Mouse (Mus musculus): Measurements from ENCODE around the gene Shq1. TPM values are rescaled to one million over a fixed set of nuclear protein-coding genes. Genes with fewer than 3 reads are reported as not detected.
A peak's percentile ranks its signal among the peaks of the same experiment; 100 is the strongest.

The Shq1 gene
- polyA plus RNA-seq, 1 experiment from 2014 or later = 10.6 TPM

DNA sequence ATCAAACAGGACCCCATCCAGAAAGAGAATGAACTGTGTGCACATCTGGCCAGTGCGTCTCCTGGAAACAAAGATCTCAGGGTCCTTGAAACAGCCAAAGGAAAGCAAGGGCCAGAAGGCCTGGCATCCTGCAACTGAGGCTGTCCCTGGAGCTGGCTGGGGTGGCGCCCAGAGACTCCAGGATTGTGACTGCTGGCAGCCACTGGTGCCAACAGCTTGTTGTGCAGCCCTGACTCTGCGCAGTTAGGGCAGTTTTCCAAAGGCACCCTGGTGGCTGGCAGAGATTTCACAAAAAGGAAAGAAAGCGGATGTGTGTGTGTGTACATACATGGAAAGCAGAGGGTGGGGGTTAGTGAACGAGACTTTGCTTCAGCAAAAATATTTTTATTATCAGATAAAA lies 10.6 kb downstream of the Shq1 start:
- 83% methylated on average over 5 of the region's 5 CpGs for WGBS (ENCODE audit: insufficient replicate concordance)
- no peak overlapping the region for H3K4me2 ChIP-seq
- no peak for ATAC-seq (replicated peaks; ENCODE audit: insufficient number of reproducible peaks, low FRiP score, low TSS enrichment)
- no peak overlapping the region for H3K4me3 ChIP-seq (ENCODE audit: low read depth, low read length)
- no peaks in the 10 kb centered on the region for H3K9me3 ChIP-seq (replicated peaks; ENCODE audit: control insufficient read depth, low read length)
- H3K4me1 ChIP-seq (ENCODE audit: control insufficient read depth, insufficient read depth, low read length) = no peaks in the 10 kb centered on the region
- no peaks in the 10 kb centered on the region for H3K27me3 ChIP-seq (ENCODE audit: control insufficient read depth, insufficient read depth, low read length)
- H3K27ac ChIP-seq (ENCODE audit: low read depth, low read length) = no peak overlapping the region
- H3K36me3 ChIP-seq (ENCODE audit: control insufficient read depth, insufficient read depth, low read length) = 0 out of 2 replicates have a peak, but pooled peaks cover 5% of the 10 kb centered on the region
- no peak overlapping the region for H3K9ac ChIP-seq (ENCODE audit: low read depth, low read length)

DNA sequence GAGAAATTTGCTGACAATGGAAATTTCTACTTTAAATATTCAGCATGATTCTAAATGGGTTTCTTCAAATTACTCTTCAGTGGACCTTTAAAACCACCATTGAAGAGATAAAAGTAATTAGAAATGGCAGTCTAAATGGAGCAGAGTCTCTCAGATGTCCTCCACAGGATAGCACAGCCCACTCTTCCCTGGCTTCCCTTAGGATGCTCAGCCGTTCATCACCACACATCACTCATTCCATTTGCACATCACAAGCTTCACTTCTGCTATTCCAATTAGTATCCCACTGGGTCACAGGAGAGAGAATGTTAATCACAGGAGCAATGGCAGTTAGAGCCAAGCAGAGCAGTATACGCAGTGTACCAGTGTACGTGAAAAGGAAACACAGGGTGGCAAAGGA lies 18.4 kb downstream of the Shq1 start:
- Histone ChIP-seq H3K4me2 (no peak overlapping the region), H3K27ac (ENCODE audit: low read depth, low read length) (no peak overlapping the region), H3K4me3 (ENCODE audit: low read depth, low read length) (no peak overlapping the region), H3K36me3 (ENCODE audit: control insufficient read depth, insufficient read depth, low read length) (no peaks in the 10 kb centered on the region), H3K4me1 (ENCODE audit: control insufficient read depth, insufficient read depth, low read length) (no peaks in the 10 kb centered on the region), H3K9me3 (replicated peaks; ENCODE audit: control insufficient read depth, low read length) (no peaks in the 10 kb centered on the region), H3K27me3 (ENCODE audit: control insufficient read depth, insufficient read depth, low read length) (no peaks in the 10 kb centered on the region), H3K9ac (ENCODE audit: low read depth, low read length) (no peak overlapping the region)
- no peak for ATAC-seq (replicated peaks; ENCODE audit: insufficient number of reproducible peaks, low FRiP score, low TSS enrichment)
- WGBS (ENCODE audit: insufficient replicate concordance) = 84% methylated on average over 3 of the region's 3 CpGs

DNA sequence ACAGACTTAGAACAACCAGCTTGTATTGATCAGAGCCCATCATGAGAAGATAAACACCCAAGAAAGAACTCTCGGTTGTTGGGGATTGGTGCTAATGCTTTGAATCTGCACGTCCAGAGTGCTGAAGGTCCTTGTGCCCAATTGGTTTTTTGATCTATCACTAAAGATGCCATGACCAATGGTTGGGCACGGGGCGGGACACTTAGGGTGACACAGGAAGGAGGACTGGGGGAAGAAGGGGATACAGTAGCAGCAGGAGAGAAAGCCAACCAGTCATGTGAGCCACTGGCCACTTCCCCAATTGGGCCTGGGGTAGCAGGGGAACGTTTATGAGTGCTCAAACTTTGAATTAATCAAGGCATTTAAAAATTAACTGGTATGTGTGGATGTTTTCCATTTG lies 23.8 kb downstream of the Shq1 start:
- H3K9me3 ChIP-seq (replicated peaks; ENCODE audit: control insufficient read depth, low read length) = no peaks in the 10 kb centered on the region
- H3K4me3 ChIP-seq (ENCODE audit: low read depth, low read length) = no peak overlapping the region
- no peak overlapping the region for H3K4me2 ChIP-seq
- H3K27me3 ChIP-seq (ENCODE audit: control insufficient read depth, insufficient read depth, low read length) = no peaks in the 10 kb centered on the region
- ATAC-seq (replicated peaks; ENCODE audit: insufficient number of reproducible peaks, low FRiP score, low TSS enrichment) = no peak
- no peaks in the 10 kb centered on the region for H3K36me3 ChIP-seq (ENCODE audit: control insufficient read depth, insufficient read depth, low read length)
- 71% methylated on average over 5 of the region's 5 CpGs for WGBS (ENCODE audit: insufficient replicate concordance)
- H3K27ac ChIP-seq (ENCODE audit: low read depth, low read length) = no peak overlapping the region
- H3K9ac ChIP-seq (ENCODE audit: low read depth, low read length) = no peak overlapping the region
- no peaks in the 10 kb centered on the region for H3K4me1 ChIP-seq (ENCODE audit: control insufficient read depth, insufficient read depth, low read length)

DNA sequence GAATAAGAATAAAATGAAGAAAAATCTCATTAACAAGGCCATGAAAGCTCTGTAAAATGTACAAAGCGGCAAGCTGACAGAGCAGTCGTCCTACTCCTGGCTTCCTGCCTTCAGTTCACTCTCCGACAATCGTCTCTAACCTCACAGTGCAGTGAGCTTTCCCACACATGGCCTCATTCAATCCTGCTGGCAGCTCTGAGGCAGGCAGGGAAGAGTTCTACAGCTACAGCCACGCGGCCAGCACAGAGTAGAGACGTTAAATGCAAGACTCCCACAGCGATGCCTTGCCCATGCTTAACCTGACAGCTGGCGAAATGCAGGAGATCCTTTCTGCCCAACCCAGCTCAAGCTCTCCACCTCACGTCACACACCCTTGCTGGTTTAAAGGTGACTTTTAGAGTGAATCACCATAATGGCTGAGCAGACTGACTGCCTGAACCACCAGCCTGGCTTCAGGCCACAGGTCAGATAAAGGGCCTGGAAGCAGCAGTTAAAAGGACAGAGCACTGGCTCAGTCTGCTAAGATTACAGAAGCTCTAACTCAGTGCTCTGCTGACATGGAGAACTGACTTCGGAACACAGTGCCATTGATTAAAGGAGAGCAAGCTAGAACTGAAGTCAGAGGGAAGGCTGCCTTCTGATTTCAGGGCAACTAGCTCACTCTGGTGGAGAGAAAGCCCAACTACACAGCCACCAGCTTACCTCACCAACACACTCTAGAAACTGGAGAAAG lies 25.3 kb downstream of the Shq1 start:
- Histone ChIP-seq H3K4me2 (no peak overlapping the region), H3K9ac (ENCODE audit: low read depth, low read length) (no peak overlapping the region), H3K4me1 (ENCODE audit: control insufficient read depth, insufficient read depth, low read length) (no peaks in the 10 kb centered on the region), H3K36me3 (ENCODE audit: control insufficient read depth, insufficient read depth, low read length) (no peaks in the 10 kb centered on the region), H3K4me3 (ENCODE audit: low read depth, low read length) (no peak overlapping the region), H3K9me3 (replicated peaks; ENCODE audit: control insufficient read depth, low read length) (no peaks in the 10 kb centered on the region), H3K27me3 (ENCODE audit: control insufficient read depth, insufficient read depth, low read length) (no peaks in the 10 kb centered on the region), H3K27ac (ENCODE audit: low read depth, low read length) (no peak overlapping the region)
- ATAC-seq (replicated peaks; ENCODE audit: insufficient number of reproducible peaks, low FRiP score, low TSS enrichment) = 0 out of 2 replicates have a peak, but pooled peaks have one; percentile 18
- WGBS (ENCODE audit: insufficient replicate concordance) = 67% methylated on average over 11 of the region's 11 CpGs

- H3K27me3 ChIP-seq (ENCODE audit: control insufficient read depth, insufficient read depth, low read length) = no peaks in the 10 kb centered on the region
- H3K36me3 ChIP-seq (ENCODE audit: control insufficient read depth, insufficient read depth, low read length) = no peaks in the 10 kb centered on the region
- no peak overlapping the region for H3K4me2 ChIP-seq
- H3K9ac ChIP-seq (ENCODE audit: low read depth, low read length) = no peak overlapping the region
- H3K4me1 ChIP-seq (ENCODE audit: control insufficient read depth, insufficient read depth, low read length) = no peaks in the 10 kb centered on the region
- ATAC-seq (replicated peaks; ENCODE audit: insufficient number of reproducible peaks, low FRiP score, low TSS enrichment) = no peak
- no peaks in the 10 kb centered on the region for H3K9me3 ChIP-seq (replicated peaks; ENCODE audit: control insufficient read depth, low read length)
- no peak overlapping the region for H3K4me3 ChIP-seq (ENCODE audit: low read depth, low read length)
- WGBS (ENCODE audit: insufficient replicate concordance) = 88% methylated on average over 15 of the region's 15 CpGs
- no peak overlapping the region for H3K27ac ChIP-seq (ENCODE audit: low read depth, low read length)
Measured at GRCm38 (mm10) chr6:100644631-100645030, 26.3 kb downstream of the Shq1 start.

GRCm38 (mm10) chr6:100642786-100643185 lies 28.2 kb downstream of the Shq1 start:
- no peaks in the 10 kb centered on the region for H3K9me3 ChIP-seq (replicated peaks; ENCODE audit: control insufficient read depth, low read length)
- no peak for ATAC-seq (replicated peaks; ENCODE audit: insufficient number of reproducible peaks, low FRiP score, low TSS enrichment)
- H3K4me1 ChIP-seq (ENCODE audit: control insufficient read depth, insufficient read depth, low read length) = no peaks in the 10 kb centered on the region
- no peak overlapping the region for H3K4me3 ChIP-seq (ENCODE audit: low read depth, low read length)
- no peak overlapping the region for H3K9ac ChIP-seq (ENCODE audit: low read depth, low read length)
- H3K4me2 ChIP-seq = no peak overlapping the region
- WGBS (ENCODE audit: insufficient replicate concordance) = 75% methylated on average over 2 of the region's 2 CpGs
- no peaks in the 10 kb centered on the region for H3K36me3 ChIP-seq (ENCODE audit: control insufficient read depth, insufficient read depth, low read length)
- no peak overlapping the region for H3K27ac ChIP-seq (ENCODE audit: low read depth, low read length)
- H3K27me3 ChIP-seq (ENCODE audit: control insufficient read depth, insufficient read depth, low read length) = no peaks in the 10 kb centered on the region

DNA sequence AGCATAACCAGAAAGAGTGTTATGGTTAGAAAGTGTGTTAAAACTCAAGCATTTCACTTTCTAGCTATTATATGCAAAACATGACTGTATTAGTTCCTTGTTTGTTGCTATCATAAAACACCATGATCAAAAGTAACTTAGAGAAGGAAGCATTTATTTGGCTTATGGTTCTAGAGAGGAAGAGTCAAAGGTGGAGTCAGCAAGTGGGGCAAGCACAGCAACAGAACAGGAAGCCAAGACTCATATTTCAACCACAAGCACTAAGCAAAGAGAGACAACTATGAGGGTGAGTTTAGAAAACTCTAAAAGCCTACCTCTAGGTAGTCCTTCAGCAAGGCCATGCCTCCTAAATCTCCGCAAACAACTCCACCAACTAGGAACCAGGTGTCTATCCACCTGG lies 30.4 kb downstream of the Shq1 start:
- Histone ChIP-seq H3K9me3 (replicated peaks; ENCODE audit: control insufficient read depth, low read length) (no peaks in the 10 kb centered on the region), H3K4me1 (ENCODE audit: control insufficient read depth, insufficient read depth, low read length) (no peaks in the 10 kb centered on the region), H3K4me2 (no peak overlapping the region), H3K27me3 (ENCODE audit: control insufficient read depth, insufficient read depth, low read length) (no peaks in the 10 kb centered on the region), H3K9ac (ENCODE audit: low read depth, low read length) (no peak overlapping the region), H3K27ac (ENCODE audit: low read depth, low read length) (no peak overlapping the region), H3K36me3 (ENCODE audit: control insufficient read depth, insufficient read depth, low read length) (no peaks in the 10 kb centered on the region), H3K4me3 (ENCODE audit: low read depth, low read length) (no peak overlapping the region)
- no peak for ATAC-seq (replicated peaks; ENCODE audit: insufficient number of reproducible peaks, low FRiP score, low TSS enrichment)
- WGBS (ENCODE audit: insufficient replicate concordance) = 94% methylated on average over 1 of the region's 1 CpGs

DNA sequence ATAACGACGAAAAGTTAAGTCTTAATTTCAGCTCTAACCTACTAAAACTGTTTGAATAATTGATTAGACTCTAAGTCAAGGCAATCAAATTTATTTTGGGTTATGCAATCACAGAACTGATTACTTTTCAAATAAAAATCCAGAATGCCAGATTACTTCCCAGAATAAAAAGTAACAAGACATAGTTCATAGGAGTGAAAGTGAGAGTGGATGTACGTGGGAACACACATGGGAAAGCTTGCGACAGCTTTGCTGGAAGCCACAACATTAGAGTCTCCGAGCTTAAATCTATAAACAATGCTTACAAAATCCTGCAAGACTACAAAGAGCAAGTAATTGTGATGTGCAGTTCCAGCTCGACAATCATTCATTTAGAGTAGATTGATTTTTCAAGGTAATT lies 41.9 kb downstream of the Shq1 start:
- H3K4me2 ChIP-seq = no peak overlapping the region
- WGBS (ENCODE audit: insufficient replicate concordance) = 84% methylated on average over 6 of the region's 6 CpGs
- no peak overlapping the region for H3K4me3 ChIP-seq (ENCODE audit: low read depth, low read length)
- no peak overlapping the region for H3K27ac ChIP-seq (ENCODE audit: low read depth, low read length)
- no peaks in the 10 kb centered on the region for H3K9me3 ChIP-seq (replicated peaks; ENCODE audit: control insufficient read depth, low read length)
- no peaks in the 10 kb centered on the region for H3K36me3 ChIP-seq (ENCODE audit: control insufficient read depth, insufficient read depth, low read length)
- H3K4me1 ChIP-seq (ENCODE audit: control insufficient read depth, insufficient read depth, low read length) = no peaks in the 10 kb centered on the region
- no peak overlapping the region for H3K9ac ChIP-seq (ENCODE audit: low read depth, low read length)
- H3K27me3 ChIP-seq (ENCODE audit: control insufficient read depth, insufficient read depth, low read length) = no peaks in the 10 kb centered on the region
- ATAC-seq (replicated peaks; ENCODE audit: insufficient number of reproducible peaks, low FRiP score, low TSS enrichment) = no peak

GRCm38 (mm10) chr6:100628223-100628622 lies 42.7 kb downstream of the Shq1 start:
- ATAC-seq (replicated peaks; ENCODE audit: insufficient number of reproducible peaks, low FRiP score, low TSS enrichment) = no peak
- Histone ChIP-seq H3K4me1 (ENCODE audit: control insufficient read depth, insufficient read depth, low read length) (peaks cover 2% of the 10 kb centered on the region), H3K36me3 (ENCODE audit: control insufficient read depth, insufficient read depth, low read length) (no peaks in the 10 kb centered on the region), H3K27me3 (ENCODE audit: control insufficient read depth, insufficient read depth, low read length) (no peaks in the 10 kb centered on the region), H3K27ac (ENCODE audit: low read depth, low read length) (no peak overlapping the region), H3K4me2 (no peak overlapping the region), H3K9ac (ENCODE audit: low read depth, low read length) (no peak overlapping the region), H3K4me3 (ENCODE audit: low read depth, low read length) (no peak overlapping the region), H3K9me3 (replicated peaks; ENCODE audit: control insufficient read depth, low read length) (no peaks in the 10 kb centered on the region)
- 57% methylated on average over 3 of the region's 3 CpGs for WGBS (ENCODE audit: insufficient replicate concordance)

Data from heart, embryonic 11.5 days (tissue).